Mouse (Mus musculus) intestine, embryonic 16.5 days (tissue): ENCODE data around the gene Dab1. TPM values are rescaled to one million over a fixed set of nuclear protein-coding genes. Genes with fewer than 3 reads are reported as not detected.
A peak's percentile ranks its signal among the peaks of the same experiment; 100 is the strongest.

Experiments used
- ATAC-seq: fragments of 200-750 bp; cut with Nextera tagmentation; 2 replicates; pipeline ENCODE4 v1.8.0; 2017; ENCODE audit warnings: moderate TSS enrichment, moderate library complexity
- H3K27ac ChIP-seq: fragments of 300-500 bp; sonication (generic); 2 replicates; pipeline ENCODE4 v1.5.1; 2014; ENCODE audit warnings: mild to moderate bottlenecking, low read length
- H3K27me3 ChIP-seq: fragments of 300-500 bp; sonication (generic); replicated peaks from 2 replicates; pipeline ENCODE4 v1.6.1; 2014; ENCODE audit warnings: low read length, control low read depth, mixed read lengths; ENCODE audit not compliant: control insufficient read depth, insufficient read depth
- H3K36me3 ChIP-seq: fragments of 300-500 bp; sonication (generic); 2 replicates; pipeline ENCODE4 v1.6.1; 2014; ENCODE audit warnings: low read length, control low read depth; ENCODE audit not compliant: control insufficient read depth, insufficient read depth
- H3K4me1 ChIP-seq: fragments of 300-500 bp; sonication (generic); 2 replicates; pipeline ENCODE4 v1.6.1; 2014; ENCODE audit warnings: low read length, control low read depth, mixed read lengths; ENCODE audit not compliant: control insufficient read depth, insufficient read depth
- H3K4me2 ChIP-seq: fragments of 300-500 bp; sonication (generic); 2 replicates; pipeline ENCODE4 v1.6.1; 2014; ENCODE audit warnings: low read depth, low read length, control low read depth
- H3K4me3 ChIP-seq: fragments of 300-500 bp; sonication (generic); 2 replicates; pipeline ENCODE4 v1.5.1; 2014; ENCODE audit warnings: mild to moderate bottlenecking, low read length
- H3K9ac ChIP-seq: fragments of 300-500 bp; sonication (generic); 2 replicates; pipeline ENCODE4 v1.6.1; 2014; ENCODE audit warnings: low read depth, low read length
- H3K9me3 ChIP-seq: fragments of 300-500 bp; sonication (generic); 2 replicates; pipeline ENCODE4 v1.6.1; 2016; ENCODE audit warnings: low read length, control low read depth; ENCODE audit not compliant: control insufficient read depth
- WGBS: fragments of 180-500 bp; shearing (Covaris S2); extraction: QIAGEN DNeasy Blood & Tissue Kit; methylation state at CpG from one replicate; pipeline ENCODE4 v1.1.7; 2014; 5-methylcytosine and 5-hydroxymethylcytosine counted together
- polyA plus RNA-seq: library from polyadenylated mRNA; unstranded; fragments of >200 nt; fragmentation: Nextera tagmentation; extraction: Ambion mirVana; gene quantifications from 2 replicates; pipeline ENCODE4 v1.2.1, GENCODE M21; 2015

Gene Dab1
- polyA plus RNA-seq, 1 experiment from 2014 or later, result 54.5 TPM

DNA sequence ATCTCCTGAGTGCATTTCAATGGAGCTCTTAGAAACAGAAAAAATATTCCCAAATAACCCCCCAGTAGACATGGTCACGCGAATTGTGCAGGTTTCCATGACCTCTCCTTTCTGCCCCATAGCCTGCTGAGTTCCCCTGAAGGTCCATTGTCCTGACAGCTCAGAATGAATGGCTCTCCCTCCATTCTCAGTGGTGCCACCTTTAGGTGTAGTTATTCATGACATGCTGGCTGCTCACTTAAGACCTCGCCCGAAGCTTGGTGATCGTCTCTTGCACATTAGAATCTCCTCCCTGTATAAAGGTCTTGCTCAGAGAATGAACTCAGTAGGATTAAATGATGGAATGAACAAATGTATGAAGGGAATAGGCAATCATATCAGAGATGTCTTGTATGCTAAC lies 776.9 kb downstream of the Dab1 start:
- Histone ChIP-seq H3K9me3 (no peaks in the 10 kb centered on the region), H3K9ac (no peak overlapping the region), H3K4me1 (no peaks in the 10 kb centered on the region), H3K4me2 (no peak overlapping the region), H3K27ac (no peak overlapping the region), H3K4me3 (no peak overlapping the region), H3K27me3 (no peaks in the 10 kb centered on the region), H3K36me3 (no peaks in the 10 kb centered on the region)
- 88% methylated on average over 5 of the region's 5 CpGs for WGBS
- no peak for ATAC-seq

DNA sequence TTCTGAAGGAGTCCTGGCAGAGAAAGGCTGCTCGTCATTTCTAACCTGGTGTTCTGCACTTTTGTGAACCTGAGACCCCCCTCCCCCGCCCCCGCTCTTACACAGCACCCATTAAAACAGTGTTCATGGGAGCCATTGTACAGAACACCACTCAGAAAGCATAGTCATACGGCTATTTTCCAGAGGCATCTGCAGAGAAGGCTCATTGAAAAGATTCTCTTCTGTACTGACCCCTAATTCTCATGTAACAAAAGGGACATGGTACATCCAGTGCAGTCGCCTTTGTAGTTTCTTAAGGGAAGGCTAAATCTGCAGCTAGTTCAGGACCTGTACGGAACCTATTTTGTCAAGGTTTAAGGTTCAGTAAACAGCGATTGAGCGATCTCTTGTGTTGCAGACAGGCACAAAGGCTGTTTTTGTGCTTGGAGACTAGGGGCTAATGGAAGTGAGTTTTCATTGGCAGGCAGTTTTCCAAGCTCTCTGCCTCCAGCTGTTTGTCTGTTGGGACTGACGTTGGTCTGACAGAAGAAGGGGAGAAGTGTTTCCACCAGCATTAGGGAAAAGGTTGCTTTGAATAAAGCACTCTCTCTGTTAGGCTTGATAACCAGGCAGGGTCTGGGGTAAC lies 780.1 kb downstream of the Dab1 start:
- Histone ChIP-seq H3K36me3 (no peaks in the 10 kb centered on the region), H3K27me3 (no peaks in the 10 kb centered on the region), H3K4me2 (no peak overlapping the region), H3K4me3 (no peak overlapping the region), H3K9ac (no peak overlapping the region), H3K9me3 (no peaks in the 10 kb centered on the region), H3K27ac (no peak overlapping the region), H3K4me1 (no peaks in the 10 kb centered on the region)
- 59% methylated on average over 9 of the region's 9 CpGs for WGBS
- no peak for ATAC-seq

DNA sequence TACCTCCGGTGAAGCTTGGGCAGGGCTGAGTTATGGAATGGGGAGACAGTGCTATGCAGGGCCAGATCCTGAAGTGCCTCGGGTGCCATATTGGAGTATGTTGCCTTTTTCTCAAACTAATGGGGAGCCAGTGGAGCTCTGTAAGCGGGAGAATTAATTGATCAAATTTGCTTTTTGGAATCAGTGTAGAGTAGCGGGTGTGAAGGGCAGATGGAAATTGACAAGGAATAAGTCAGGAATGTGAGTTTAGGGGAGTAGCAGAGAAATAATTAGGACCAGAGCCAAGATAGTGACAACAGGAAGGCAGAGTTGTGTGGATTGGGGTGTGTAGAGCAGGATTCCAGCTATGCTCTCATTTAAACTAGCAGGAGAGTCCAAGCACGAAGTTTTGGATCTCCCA lies 784.9 kb downstream of the Dab1 start:
- H3K9ac ChIP-seq, result no peak overlapping the region
- no peaks in the 10 kb centered on the region for H3K9me3 ChIP-seq
- H3K27ac ChIP-seq, result no peak overlapping the region
- 91% methylated on average over 5 of the region's 5 CpGs for WGBS
- no peak for ATAC-seq
- no peaks in the 10 kb centered on the region for H3K36me3 ChIP-seq
- no peaks in the 10 kb centered on the region for H3K27me3 ChIP-seq
- H3K4me1 ChIP-seq, result no peaks in the 10 kb centered on the region
- no peak overlapping the region for H3K4me2 ChIP-seq
- H3K4me3 ChIP-seq, result no peak overlapping the region

DNA sequence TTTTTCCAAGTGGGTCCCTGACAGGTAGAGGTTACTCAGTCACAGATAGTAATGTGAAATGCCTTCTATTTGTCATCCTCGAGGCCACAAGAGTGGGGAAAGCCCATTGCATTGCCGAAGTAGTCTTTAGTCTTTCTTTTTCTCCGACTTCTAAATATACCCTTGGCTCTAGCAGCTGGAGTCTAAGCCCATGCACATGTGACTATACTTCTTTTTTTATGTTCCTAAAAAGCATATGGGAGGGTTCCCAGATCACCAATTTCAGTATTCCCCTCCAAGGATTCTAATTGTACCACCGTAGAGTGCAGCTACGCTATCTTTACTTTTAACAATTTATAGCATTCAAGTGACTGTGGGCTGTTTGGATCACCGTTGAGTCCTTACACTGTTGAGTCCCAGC lies 791.8 kb downstream of the Dab1 start:
- no peaks in the 10 kb centered on the region for H3K36me3 ChIP-seq
- H3K9me3 ChIP-seq, result no peaks in the 10 kb centered on the region
- 80% methylated on average over 6 of the region's 6 CpGs for WGBS
- H3K4me1 ChIP-seq, result no peaks in the 10 kb centered on the region
- ATAC-seq, result no peak
- H3K4me3 ChIP-seq, result no peak overlapping the region
- H3K9ac ChIP-seq, result no peak overlapping the region
- no peak overlapping the region for H3K27ac ChIP-seq
- H3K4me2 ChIP-seq, result no peak overlapping the region
- no peaks in the 10 kb centered on the region for H3K27me3 ChIP-seq

DNA sequence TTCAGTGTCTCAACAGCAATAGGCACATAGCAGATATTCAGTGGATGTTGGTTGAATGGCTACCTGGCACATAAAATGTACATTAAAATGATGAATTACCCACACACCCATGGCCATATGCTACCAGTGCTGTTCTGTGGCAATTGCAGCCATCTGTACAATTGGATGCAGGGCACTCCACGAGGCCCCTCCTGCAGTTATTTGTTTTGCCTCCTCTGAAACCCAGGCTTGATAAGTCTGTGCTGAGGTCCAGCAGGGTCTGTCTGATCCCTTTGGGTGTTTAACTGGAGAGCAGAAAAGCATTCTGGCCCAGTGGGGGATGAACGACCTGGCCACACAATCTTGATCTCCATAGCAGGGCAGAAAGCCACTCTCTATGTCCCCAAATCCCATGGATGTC lies 796.3 kb downstream of the Dab1 start:
- H3K9ac ChIP-seq, result no peak overlapping the region

DNA sequence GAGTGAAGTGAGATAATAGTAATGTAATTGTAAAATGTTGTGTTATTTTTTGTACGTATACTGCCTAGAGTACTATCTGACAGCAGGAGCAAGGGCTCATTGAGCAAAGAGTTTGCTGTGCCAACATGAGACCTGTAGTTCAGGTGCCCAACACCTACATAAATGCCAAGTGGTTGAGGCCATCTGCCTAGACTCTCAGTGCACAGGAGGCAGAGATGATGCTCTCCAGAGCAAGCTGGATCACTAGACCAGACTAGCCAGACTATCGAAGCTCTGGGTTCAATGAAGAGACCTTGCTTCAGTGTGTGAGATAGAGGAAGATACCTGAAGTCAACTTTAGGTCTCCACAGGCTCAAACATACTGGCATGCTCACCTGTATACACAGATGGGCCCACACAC lies 799.2 kb downstream of the Dab1 start:
- Histone ChIP-seq H3K4me1 (no peaks in the 10 kb centered on the region), H3K27ac (no peak overlapping the region), H3K9me3 (no peaks in the 10 kb centered on the region), H3K36me3 (no peaks in the 10 kb centered on the region), H3K4me2 (no peak overlapping the region), H3K9ac (no peak overlapping the region), H3K4me3 (no peak overlapping the region), H3K27me3 (no peaks in the 10 kb centered on the region)
- no peak for ATAC-seq
- 97% methylated on average over 2 of the region's 2 CpGs for WGBS

More for the DNA sequence above, 796.3 kb downstream of the Dab1 start:
- Histone ChIP-seq H3K36me3 (no peaks in the 10 kb centered on the region), H3K4me2 (no peak overlapping the region), H3K4me3 (no peak overlapping the region), H3K4me1 (no peaks in the 10 kb centered on the region), H3K9me3 (no peaks in the 10 kb centered on the region), H3K27me3 (no peaks in the 10 kb centered on the region), H3K27ac (no peak overlapping the region)
- 60% methylated on average over 2 of the region's 2 CpGs for WGBS
- ATAC-seq, result no peak

DNA sequence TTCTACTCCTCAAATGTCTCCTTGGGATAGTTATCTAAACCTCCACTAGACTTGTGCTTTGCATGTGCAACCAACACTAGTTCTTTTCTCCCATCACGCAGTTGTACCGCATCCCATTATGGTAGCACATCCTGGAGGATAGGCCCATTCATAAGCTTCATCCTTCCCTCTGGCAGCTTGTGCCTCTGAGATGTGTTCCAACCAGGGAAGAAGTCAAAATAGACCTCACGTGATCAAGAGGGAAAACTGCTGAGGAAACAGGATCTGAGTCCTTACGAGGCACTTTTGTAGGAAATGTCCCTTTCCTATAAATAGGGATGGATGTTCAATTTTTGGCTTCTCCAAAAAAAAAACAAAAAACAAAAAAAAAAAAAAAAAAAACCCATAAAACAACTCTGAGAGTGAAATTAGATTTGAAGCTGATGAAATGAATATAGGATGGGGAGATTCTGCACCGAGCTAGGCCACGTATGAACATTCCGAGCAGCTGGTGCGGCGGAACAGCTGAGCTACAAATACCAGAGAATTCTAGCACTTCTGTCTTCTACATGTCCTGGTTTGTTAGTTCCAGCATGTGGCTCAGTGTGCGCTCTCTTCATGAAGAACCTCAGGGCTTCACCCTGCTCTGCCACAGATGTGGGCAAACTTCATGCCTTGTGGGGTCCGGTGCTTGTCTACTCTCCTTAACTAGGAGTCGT lies 802.0 kb downstream of the Dab1 start:
- no peak overlapping the region for H3K27ac ChIP-seq
- H3K9ac ChIP-seq, result no peak overlapping the region
- no peak for ATAC-seq
- WGBS, result 95% methylated on average over 12 of the region's 12 CpGs
- no peak overlapping the region for H3K4me2 ChIP-seq
- H3K9me3 ChIP-seq, result no peaks in the 10 kb centered on the region
- H3K27me3 ChIP-seq, result no peaks in the 10 kb centered on the region
- H3K4me1 ChIP-seq, result no peaks in the 10 kb centered on the region
- H3K36me3 ChIP-seq, result no peaks in the 10 kb centered on the region
- no peak overlapping the region for H3K4me3 ChIP-seq

DNA sequence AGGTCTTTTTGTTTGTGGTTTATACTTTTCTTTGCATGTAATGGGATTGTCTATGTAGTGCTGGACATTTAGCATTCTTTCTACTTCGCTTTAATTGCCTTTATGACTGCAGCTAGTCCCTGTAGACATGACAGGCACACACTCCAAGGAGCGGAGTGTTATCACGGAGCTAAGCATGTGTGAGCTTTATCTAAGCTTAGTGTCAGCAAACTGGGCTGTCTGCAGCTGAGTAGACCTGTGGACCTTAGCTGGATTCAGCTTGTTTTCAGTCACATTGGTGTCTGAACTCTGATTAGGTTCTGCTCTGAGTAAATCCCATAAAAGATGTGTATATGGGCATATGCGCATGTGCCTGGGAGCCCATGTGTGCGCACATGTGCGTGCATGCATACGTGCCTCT lies 810.0 kb downstream of the Dab1 start:
- Histone ChIP-seq H3K27me3 (no peaks in the 10 kb centered on the region), H3K4me3 (no peak overlapping the region), H3K27ac (no peak overlapping the region), H3K9ac (no peak overlapping the region), H3K9me3 (no peaks in the 10 kb centered on the region), H3K4me2 (no peak overlapping the region), H3K36me3 (no peaks in the 10 kb centered on the region), H3K4me1 (no peaks in the 10 kb centered on the region)
- WGBS, result 79% methylated on average over 7 of the region's 7 CpGs
- ATAC-seq, result peak; percentile 92

DNA sequence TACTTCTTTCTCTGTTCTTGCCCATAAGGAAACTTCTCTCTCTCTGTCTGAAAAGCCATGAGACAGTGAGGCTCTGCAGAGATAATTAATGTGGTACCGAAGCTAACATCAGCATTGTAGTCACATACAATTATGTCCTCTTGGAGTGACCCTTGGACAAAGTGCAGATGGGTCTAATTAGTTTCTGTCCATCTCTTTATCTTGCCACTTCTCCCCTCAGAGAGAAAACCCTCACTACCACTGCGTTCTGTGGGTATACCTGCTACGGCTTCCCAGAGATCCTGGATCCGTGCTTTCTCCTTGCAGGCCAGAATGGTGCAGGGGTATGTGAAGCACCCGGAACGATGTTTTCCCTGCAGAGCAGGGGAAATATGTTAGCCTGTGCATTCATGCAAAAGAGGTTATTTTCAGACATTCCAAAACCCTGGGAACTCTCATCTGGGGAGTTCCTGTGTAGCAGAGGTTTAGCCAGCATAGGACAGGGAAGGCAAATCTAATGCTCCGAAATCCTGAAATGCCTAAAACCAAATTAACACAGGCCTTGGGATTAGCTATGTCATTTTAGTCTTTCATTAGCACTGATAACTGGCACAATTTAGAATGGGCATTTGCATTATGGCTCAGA lies 812.2 kb downstream of the Dab1 start:
- Histone ChIP-seq H3K27me3 (no peaks in the 10 kb centered on the region), H3K27ac (no peak overlapping the region), H3K4me2 (no peak overlapping the region), H3K9ac (no peak overlapping the region), H3K36me3 (no peaks in the 10 kb centered on the region), H3K4me1 (no peaks in the 10 kb centered on the region), H3K4me3 (no peak overlapping the region), H3K9me3 (no peaks in the 10 kb centered on the region)
- 72% methylated on average over 7 of the region's 7 CpGs for WGBS
- no peak for ATAC-seq
